Mouse (Mus musculus): ENCODE results near the gene Slc36a4.

Slc36a4 gene

GRCm38 (mm10) chr9:15721226-15721833, 11.8 kb downstream of the Slc36a4 start:
- no peak for DNase-seq (ENCODE audit: extremely low read depth, low read depth)

GRCm38 (mm10) chr9:15722506-15722905, 13.0 kb downstream of the Slc36a4 start:
- DNase-seq (ENCODE audit: extremely low read depth, low read depth), result no peak

GRCm38 (mm10) chr9:15727168-15727567, 17.6 kb downstream of the Slc36a4 start:
- DNase-seq (ENCODE audit: extremely low read depth, low read depth), result no peak

GRCm38 (mm10) chr9:15731758-15732748, 22.5 kb downstream of the Slc36a4 start:
- DNase-seq (ENCODE audit: extremely low read depth, low read depth), result no peak

- DNase-seq (ENCODE audit: extremely low read depth, low read depth), result no peak
Measured at GRCm38 (mm10) chr9:15734056-15734866, 24.7 kb downstream of the Slc36a4 start.

GRCm38 (mm10) chr9:15734867-15735131, 25.3 kb downstream of the Slc36a4 start:
- DNase-seq (ENCODE audit: extremely low read depth, low read depth), result no peak

- DNase-seq (ENCODE audit: extremely low read depth, low read depth), result no peak
Measured at GRCm38 (mm10) chr9:15737522-15737921, 28.0 kb downstream of the Slc36a4 start.

GRCm38 (mm10) chr9:15741428-15741827, 31.9 kb downstream of the Slc36a4 start:
- DNase-seq (ENCODE audit: extremely low read depth, low read depth), result no peak

GRCm38 (mm10) chr9:15741931-15742330, 32.4 kb downstream of the Slc36a4 start:
- no peak for DNase-seq (ENCODE audit: extremely low read depth, low read depth)

- no peak for DNase-seq (ENCODE audit: extremely low read depth, low read depth)
Measured at GRCm38 (mm10) chr9:15745985-15746607, 36.6 kb downstream of the Slc36a4 start.

- no peak for DNase-seq (ENCODE audit: extremely low read depth, low read depth)
Measured at GRCm38 (mm10) chr9:15746636-15747035, 37.1 kb downstream of the Slc36a4 start.

GRCm38 (mm10) chr9:15748383-15748782, 38.8 kb downstream of the Slc36a4 start:
- no peak for DNase-seq (ENCODE audit: extremely low read depth, low read depth)

GRCm38 (mm10) chr9:15759318-15759717, 49.8 kb downstream of the Slc36a4 start:
- no peak for DNase-seq (ENCODE audit: extremely low read depth, low read depth)

GRCm38 (mm10) chr9:15766379-15766778, 56.8 kb downstream of the Slc36a4 start:
- no peak for DNase-seq (ENCODE audit: extremely low read depth, low read depth)

GRCm38 (mm10) chr9:15766821-15767220, 57.3 kb downstream of the Slc36a4 start:
- DNase-seq (ENCODE audit: extremely low read depth, low read depth), result no peak

GRCm38 (mm10) chr9:15772766-15773165, 63.2 kb downstream of the Slc36a4 start:
- no peak for DNase-seq (ENCODE audit: extremely low read depth, low read depth)

- no peak for DNase-seq (ENCODE audit: extremely low read depth, low read depth)
Measured at GRCm38 (mm10) chr9:15773426-15773825, 63.9 kb downstream of the Slc36a4 start.

- DNase-seq (ENCODE audit: extremely low read depth, low read depth), result no peak
Measured at GRCm38 (mm10) chr9:15774911-15775310, 65.4 kb downstream of the Slc36a4 start.

- no peak for DNase-seq (ENCODE audit: extremely low read depth, low read depth)
Measured at GRCm38 (mm10) chr9:15781936-15782335, 72.4 kb downstream of the Slc36a4 start.

GRCm38 (mm10) chr9:15786192-15786591, 76.7 kb downstream of the Slc36a4 start:
- DNase-seq (ENCODE audit: extremely low read depth, low read depth), result no peak

GRCm38 (mm10) chr9:15786610-15787009, 77.1 kb downstream of the Slc36a4 start:
- no peak for DNase-seq (ENCODE audit: extremely low read depth, low read depth)

Measured in MEL-GATA-1-ER (cell line).